Mouse (Mus musculus): Measurements from ENCODE around the gene Mei1.

GRCm38 (mm10) chr15:82151176-82151575, 81.4 kb downstream of the Mei1 start:
- no peak for TF ChIP-seq CTCF (IDR thresholded peaks at IDR 0.05; ENCODE audit: low read depth, low read length)
- no peak for TF ChIP-seq GATA2 (IDR thresholded peaks at IDR 0.05; ENCODE audit: borderline replicate concordance, low read depth, low read length)

Measured in G1E (cell line).